Mouse (Mus musculus): ENCODE measurements at regions not wholly inside any gene's neighbourhood (a gene's known extent, or its start where the extent isn't known, plus 50 kb on each side); places are given as distances from the start of the nearest gene placed in this dataset.

DNA sequence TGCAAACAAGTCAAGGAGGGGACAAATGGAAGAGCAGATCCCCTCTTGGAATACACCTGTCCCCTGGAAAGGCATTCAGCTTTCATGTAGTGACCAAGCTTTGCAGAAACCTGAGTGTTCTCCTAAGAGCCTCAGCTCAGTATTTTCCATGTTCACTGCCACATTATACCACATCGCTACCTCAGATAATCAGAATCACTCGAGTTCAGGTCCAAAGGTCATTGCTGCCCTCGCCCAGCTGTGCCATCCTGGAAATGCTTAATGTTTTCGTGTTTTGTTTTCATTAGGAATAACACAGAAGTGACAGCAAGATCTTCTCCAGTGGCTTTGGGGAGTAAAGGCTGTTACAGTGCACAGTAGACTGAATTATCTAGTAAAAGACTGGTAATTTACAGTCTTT lies 83.0 kb upstream of the Fat1 start:
- Histone ChIP-seq H3K27me3 (no peaks in the 10 kb centered on the region), H3K4me2 (no peak overlapping the region), H3K9ac (no peak overlapping the region), H3K9me3 (no peaks in the 10 kb centered on the region), H3K27ac (no peak overlapping the region), H3K4me1 (peaks cover 4% of the 10 kb centered on the region; the same call in 1 of the 2 replicates), H3K36me3 (no peaks in the 10 kb centered on the region), H3K4me3 (no peak overlapping the region)
- 81% methylated on average over 4 of the region's 4 CpGs for WGBS
- no peak for ATAC-seq (ENCODE audit: insufficient number of reproducible peaks, low FRiP score, low TSS enrichment, low read depth)

- Histone ChIP-seq H3K27me3 (no peaks in the 10 kb centered on the region), H3K4me1 (no peaks in the 10 kb centered on the region), H3K9me3 (no peaks in the 10 kb centered on the region), H3K9ac (no peak overlapping the region), H3K36me3 (no peaks in the 10 kb centered on the region), H3K4me2 (no peak overlapping the region), H3K4me3 (no peak overlapping the region), H3K27ac (no peak overlapping the region)
- no peak for ATAC-seq (ENCODE audit: insufficient number of reproducible peaks, low FRiP score, low TSS enrichment, low read depth)
- 86% methylated on average over 4 of the region's 4 CpGs for WGBS
Observed at GRCm38 (mm10) chr8:44855115-44855514, 80.1 kb upstream of the Fat1 start.

DNA sequence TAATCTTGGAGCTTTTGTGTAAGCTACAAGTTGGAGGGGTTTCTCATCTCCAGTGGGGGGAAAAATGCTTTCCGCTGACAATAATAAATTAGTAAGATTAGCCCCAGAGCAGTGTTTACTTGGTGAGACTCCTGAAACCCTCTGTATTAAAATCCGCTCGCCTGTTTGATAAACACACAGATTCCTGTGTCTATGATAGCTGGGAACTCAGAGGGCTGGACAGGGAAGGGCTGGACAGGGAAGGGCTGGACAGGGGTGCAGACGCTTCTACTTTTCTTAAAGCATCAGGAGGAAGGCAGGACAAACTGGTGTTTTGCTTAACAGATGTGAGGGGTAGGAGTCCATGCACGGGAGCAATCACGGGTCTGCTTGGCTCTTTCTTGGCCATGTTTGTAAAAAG lies 68.0 kb upstream of the Fat1 start:
- Histone ChIP-seq H3K9me3 (no peaks in the 10 kb centered on the region), H3K4me3 (no peak overlapping the region), H3K4me2 (no peak overlapping the region), H3K4me1 (no peaks in the 10 kb centered on the region), H3K9ac (no peak overlapping the region), H3K27me3 (no peaks in the 10 kb centered on the region), H3K36me3 (no peaks in the 10 kb centered on the region), H3K27ac (no peak overlapping the region)
- 44% methylated on average over 6 of the region's 6 CpGs for WGBS
- no peak for ATAC-seq (ENCODE audit: insufficient number of reproducible peaks, low FRiP score, low TSS enrichment, low read depth)

DNA sequence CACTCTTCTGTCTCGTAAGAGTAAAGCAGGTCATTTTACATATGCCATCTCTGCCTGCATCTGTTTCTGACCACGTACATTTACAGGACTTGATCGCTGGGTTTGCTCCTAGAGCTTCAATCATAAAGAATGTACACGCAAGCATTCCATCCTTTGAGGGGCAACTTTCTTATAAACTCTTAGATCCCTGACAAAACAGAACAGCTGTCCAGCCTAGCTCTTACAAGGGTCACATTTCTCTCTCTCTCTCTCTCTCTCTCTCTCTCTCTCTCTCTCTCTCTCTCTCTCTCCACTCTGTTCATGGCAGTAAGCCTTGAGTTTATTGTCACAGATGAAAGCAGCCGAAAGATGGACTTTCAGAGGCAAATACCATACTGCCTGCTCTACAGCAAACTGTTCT lies 67.6 kb upstream of the Fat1 start:
- Histone ChIP-seq H3K9ac (no peak overlapping the region), H3K36me3 (no peaks in the 10 kb centered on the region), H3K4me1 (no peaks in the 10 kb centered on the region), H3K4me3 (no peak overlapping the region), H3K27ac (no peak overlapping the region), H3K27me3 (no peaks in the 10 kb centered on the region), H3K4me2 (no peak overlapping the region), H3K9me3 (no peaks in the 10 kb centered on the region)
- 30% methylated on average over 5 of the region's 5 CpGs for WGBS
- no peak for ATAC-seq (ENCODE audit: insufficient number of reproducible peaks, low FRiP score, low TSS enrichment, low read depth)

- H3K4me1 ChIP-seq, result 0 out of 2 replicates have a peak, but pooled peaks cover 6% of the 10 kb centered on the region
- no peaks in the 10 kb centered on the region for H3K36me3 ChIP-seq
- no peaks in the 10 kb centered on the region for H3K9me3 ChIP-seq
- no peak overlapping the region for H3K4me2 ChIP-seq
- H3K27me3 ChIP-seq, result no peaks in the 10 kb centered on the region
- 45% methylated on average over 5 of the region's 5 CpGs for WGBS
- no peak overlapping the region for H3K4me3 ChIP-seq
- no peak overlapping the region for H3K27ac ChIP-seq
- ATAC-seq (ENCODE audit: insufficient number of reproducible peaks, low FRiP score, low TSS enrichment, low read depth), result no peak
- H3K9ac ChIP-seq, result no peak overlapping the region
Observed at GRCm38 (mm10) chr8:44877066-44877465, 58.2 kb upstream of the Fat1 start.

DNA sequence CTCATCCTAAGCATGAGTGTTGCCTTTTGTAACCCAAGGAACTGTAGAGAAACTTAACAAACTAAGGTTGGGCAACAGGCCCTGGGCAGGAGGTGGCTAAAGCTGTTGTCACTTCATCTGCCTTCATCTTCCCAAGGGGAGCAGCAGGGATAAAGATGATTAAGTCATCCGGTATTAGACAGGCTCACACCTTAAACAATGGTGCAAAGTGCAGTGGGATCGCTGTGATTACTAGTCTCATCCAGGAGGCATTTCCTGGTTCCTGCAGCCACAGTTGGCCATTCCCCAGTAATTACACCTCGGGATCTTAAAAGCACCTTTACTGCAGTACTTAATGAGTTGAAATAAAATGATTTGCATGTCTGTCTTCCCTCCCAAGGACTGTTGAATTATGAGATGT lies 57.0 kb upstream of the Fat1 start:
- Histone ChIP-seq H3K9ac (no peak overlapping the region), H3K4me2 (no peak overlapping the region), H3K27me3 (no peaks in the 10 kb centered on the region), H3K9me3 (no peaks in the 10 kb centered on the region), H3K36me3 (no peaks in the 10 kb centered on the region), H3K4me3 (no peak overlapping the region), H3K27ac (no peak overlapping the region), H3K4me1 (0 out of 2 replicates have a peak, but pooled peaks cover 6% of the 10 kb centered on the region)
- 22% methylated on average over 3 of the region's 3 CpGs for WGBS
- no peak for ATAC-seq (ENCODE audit: insufficient number of reproducible peaks, low FRiP score, low TSS enrichment, low read depth)

- no peaks in the 10 kb centered on the region for H3K9me3 ChIP-seq
- H3K27me3 ChIP-seq, result no peaks in the 10 kb centered on the region
- no peak overlapping the region for H3K4me2 ChIP-seq
- H3K36me3 ChIP-seq, result no peaks in the 10 kb centered on the region
- ATAC-seq (ENCODE audit: insufficient number of reproducible peaks, low FRiP score, low TSS enrichment, low read depth), result no peak
- no peak overlapping the region for H3K9ac ChIP-seq
- H3K4me3 ChIP-seq, result no peak overlapping the region
- WGBS, result 83% methylated on average over 4 of the region's 4 CpGs
- H3K4me1 ChIP-seq, result 0 out of 2 replicates have a peak, but pooled peaks cover 6% of the 10 kb centered on the region
- no peak overlapping the region for H3K27ac ChIP-seq
Observed at GRCm38 (mm10) chr8:44879186-44879585, 56.1 kb upstream of the Fat1 start.

DNA sequence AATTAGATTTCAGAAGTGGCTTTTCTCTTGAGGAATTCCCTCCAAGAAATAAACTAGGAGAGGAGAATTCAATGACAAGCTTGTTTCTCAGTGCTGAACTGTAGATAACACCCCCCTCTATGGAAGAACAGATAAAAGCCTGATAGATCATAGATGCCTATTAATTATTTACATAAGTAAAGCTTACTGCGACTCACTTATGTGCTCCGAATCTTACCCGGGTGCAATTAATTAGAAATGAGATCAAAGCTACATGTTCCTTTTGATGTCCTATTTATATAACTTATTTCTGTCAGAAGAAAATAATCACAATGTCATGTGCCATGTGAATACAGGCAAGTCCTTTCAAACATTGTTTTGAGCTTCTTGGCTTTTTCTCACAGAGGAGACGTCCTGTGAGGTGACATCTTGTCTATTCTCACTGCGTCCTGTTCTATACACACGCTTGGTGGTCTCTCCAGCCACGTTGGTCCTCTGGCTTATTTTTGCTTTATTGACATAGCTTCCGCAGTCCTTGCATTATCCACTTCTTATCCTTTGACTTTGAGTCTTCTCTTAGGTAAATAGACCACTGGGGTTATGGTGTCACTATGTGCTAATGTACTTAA lies 50.7 kb upstream of the Fat1 start:
- no peak overlapping the region for H3K4me3 ChIP-seq
- 67% methylated on average over 8 of the region's 8 CpGs for WGBS
- H3K9me3 ChIP-seq, result no peaks in the 10 kb centered on the region
- H3K9ac ChIP-seq, result no peak overlapping the region
- H3K27me3 ChIP-seq, result no peaks in the 10 kb centered on the region
- no peak for ATAC-seq (ENCODE audit: insufficient number of reproducible peaks, low FRiP score, low TSS enrichment, low read depth)
- no peaks in the 10 kb centered on the region for H3K36me3 ChIP-seq
- no peak overlapping the region for H3K27ac ChIP-seq
- no peaks in the 10 kb centered on the region for H3K4me1 ChIP-seq
- no peak overlapping the region for H3K4me2 ChIP-seq
